Mouse (Mus musculus) ovary, postnatal 10 days (tissue): ENCODE results near the gene Ago3.

Experiments
- DNase-seq: peaks from one replicate; pipeline ENCODE4 v3.0.0; 2022; ENCODE audit warnings: low spot score

Gene Ago3

DNA sequence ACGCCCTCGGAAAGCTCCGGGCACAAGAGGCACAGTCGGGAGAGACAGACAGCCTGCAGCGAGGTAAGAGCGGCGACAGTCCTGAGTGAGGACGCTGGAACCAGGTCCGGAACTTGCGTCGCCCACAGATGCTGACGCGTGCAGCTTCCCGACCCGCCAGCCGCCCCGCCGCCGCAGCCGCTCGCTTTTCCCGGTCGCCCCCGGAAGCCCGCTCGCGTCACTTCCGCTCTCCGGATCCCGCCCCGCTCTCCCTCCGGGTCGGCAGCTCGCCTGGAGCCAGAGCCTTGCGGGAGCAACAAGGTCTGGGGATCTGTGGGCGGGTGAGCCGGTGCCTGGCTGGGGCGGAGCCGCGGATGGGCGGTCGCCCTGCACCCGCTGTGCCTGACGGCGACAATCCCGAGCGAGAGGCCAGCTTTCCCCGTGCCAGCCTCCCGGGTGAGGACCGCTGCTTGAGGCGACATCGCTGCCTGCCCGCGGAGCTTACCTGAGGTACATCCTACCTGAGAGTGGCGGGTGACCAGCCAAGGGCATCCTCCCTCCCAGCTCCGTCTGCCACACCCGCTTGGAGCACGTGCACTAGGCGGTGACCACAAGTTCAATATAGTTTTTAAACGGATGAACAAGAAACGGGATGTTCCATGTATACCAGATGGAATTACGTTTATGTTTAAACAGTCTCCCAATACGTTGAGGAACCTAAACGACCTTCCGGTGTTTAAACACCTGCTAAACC lies at the start of gene Ago3:
TSS of gene Ago3 (minus strand) at position 210 of the 733 bp plus-strand sequence.
- peak; percentile 80 for DNase-seq

DNA sequence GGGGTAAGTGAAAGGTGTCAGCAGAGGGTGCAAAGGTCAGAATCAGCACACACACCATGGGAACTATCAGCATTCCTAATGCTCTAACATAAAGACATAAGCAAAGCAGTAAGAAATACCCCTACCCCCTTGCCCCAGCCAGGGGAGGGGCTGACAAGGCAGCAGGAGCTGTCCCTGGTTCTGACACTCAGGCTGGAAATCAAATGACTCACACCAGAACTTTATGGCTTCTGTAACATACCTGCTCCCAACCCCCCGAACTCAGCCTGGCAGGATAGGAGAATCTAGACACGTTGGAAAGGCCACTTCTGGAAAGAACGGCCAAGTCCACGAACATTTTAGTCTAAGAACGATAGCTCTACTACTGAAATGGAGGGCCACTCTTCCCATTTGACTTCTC lies 43.7 kb upstream of the Ago3 start:
- DNase-seq: no peak

DNA sequence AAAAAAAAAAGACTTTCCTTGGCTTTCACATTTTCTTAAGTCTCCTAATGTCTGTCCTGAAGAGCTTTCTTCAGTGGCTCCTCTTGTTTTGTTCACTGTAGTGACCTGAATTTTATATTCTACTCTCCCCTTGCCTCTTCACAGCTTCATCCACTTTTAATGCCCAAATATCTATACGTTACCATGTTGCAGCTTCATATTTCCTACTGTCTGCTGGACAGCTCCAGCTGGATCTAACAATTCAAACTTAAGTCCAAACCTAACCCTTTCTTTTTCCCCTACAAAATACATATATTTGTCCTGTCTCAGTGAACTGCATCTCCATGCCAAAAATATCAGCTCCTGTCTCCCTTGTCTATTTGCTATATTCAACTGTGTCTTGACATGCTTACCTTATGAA lies 40.0 kb upstream of the Ago3 start:
- DNase-seq: no peak

DNA sequence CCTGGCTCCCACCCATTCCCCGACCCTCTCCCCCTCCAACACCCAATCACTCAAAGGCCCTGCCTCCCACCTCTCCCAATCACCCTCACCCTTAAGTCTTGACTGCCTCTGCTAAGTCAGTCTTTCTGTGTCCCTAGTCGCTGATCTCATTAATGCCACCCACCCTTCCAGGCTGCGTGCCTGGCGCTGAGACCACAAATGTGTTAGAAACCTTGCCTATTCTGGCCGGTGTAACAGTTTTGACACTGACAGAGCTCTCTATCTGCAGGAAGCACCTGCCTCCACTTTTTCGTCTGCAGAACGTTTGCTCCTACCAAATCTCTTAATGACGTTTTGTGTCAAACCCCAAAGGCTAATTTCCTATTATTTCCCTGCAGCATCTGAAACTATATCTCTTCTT lies 39.6 kb upstream of the Ago3 start:
- DNase-seq: no peak

DNA sequence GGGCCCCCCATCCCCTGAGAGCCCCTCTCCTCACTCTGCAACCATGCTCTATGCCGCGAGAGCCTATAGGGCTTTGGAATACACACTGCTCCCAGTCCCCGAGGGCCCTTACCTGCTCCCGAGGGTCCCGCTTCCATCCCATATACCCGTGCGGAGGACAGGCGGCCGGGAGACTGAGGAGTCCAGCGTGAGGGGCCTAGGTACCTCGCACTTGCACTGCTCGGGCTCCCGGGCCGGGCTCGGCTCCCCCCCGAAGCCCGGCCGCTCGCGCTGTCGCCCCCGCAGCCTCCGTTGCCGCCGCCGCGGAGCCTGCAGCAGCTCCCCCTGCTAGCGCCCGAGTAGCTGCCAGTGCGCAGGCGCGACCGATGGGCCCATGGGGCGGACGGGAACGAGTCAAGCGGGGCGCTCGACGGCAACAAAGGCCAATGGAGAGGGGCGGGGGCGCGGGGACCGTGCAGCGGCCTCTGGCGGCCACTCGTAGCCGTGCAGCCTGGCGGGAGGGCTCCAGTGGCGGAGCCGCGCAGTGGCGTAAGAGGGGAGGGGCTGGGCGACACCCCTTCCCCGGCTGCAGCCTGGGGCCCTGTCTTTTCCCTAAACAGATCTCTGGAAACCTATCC lies 39.0 kb upstream of the Ago3 start, which contains the start of gene Ago1:
TSS of gene Ago1 (minus strand) at position 299 of the 617 bp plus-strand sequence.
- peak; percentile 93 for DNase-seq

DNA sequence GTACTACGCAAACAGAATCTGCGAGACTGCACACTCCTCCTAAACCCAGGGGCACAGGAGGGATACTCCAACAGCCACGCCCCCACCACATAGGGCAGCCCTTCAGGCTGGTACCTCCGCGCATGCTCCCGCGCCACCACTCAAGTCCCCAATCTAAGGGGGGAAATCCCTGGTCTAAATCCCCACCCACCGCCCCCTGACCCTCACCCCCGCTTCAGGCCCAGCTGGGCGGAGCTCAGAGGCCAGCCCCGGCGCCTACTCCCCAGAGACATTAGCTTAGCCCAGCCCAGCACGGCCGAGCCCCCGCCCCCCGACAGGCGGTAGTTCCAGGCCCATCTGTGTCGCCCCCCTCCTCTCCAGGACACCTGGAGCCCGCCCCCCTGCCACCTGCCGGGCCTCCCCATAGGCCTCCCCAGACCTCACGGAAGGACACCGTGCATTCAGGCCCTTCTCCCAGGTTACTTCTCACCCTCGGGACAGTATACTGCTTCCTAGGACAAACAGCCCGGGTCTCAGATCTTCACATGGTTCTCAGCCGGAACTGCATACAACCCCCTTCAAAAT lies 38.4 kb upstream of the Ago3 start:
- peak; percentile 26 for DNase-seq

DNA sequence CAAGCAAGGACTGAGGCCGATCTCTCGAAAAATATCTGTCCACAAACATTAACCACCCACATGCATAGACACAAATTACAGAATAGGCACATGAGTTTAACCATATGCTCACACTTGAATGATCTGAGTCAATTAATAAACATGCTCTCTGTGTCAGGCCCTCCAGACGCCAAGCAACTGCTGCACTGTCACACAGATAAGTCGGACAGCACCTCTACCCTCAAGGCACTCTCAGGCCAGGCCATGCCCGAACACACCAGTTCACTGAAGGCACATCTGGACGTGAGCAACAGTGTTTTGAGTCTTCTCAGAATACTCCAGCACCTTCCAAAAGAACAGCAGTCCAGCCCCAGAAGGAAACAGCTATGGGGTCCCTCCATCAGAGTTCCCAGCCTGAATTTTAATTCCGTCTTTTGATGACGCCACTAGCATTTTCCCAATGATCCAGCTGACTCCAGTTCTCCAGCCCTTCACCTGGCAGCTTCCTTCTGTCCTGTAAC lies 36.9 kb upstream of the Ago3 start:
- DNase-seq: no peak

DNA sequence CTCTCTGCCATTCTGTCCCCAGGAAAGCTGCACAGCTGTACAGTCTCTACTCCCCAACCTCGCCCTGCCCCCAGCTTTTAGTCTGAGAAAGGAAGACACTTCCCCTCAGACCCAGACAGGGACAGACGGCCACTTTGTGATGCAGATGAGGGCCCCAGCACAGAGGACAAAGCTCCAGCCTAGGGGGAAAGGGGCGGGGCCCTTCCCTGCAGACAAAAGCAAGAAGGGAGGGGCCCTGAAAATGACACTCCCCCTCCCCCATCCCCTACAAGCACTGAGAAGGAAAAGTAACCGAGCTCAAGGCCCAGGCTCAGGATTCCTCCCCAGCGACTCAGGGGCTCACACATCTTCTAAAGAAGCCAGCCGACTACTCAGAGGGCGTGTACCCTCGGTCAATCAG lies 36.5 kb upstream of the Ago3 start:
- no peak for DNase-seq

DNA sequence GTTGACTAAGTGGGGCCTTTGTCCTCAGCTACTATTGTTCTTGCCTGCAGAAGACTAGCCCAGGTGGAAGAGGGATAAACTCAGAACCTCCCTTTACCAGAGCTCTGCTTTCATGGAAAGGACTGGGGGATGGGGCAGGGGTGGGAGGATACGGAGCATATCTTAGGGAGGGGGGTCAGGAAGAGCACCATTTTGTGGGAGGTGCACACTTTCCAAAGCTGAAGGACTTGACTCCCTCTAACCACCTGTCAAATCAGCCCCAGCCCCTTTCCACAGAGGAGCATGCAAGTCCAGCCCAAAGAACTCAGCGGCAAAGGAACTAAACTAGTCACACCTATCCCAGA lies 35.5 kb upstream of the Ago3 start:
- DNase-seq: no peak

DNA sequence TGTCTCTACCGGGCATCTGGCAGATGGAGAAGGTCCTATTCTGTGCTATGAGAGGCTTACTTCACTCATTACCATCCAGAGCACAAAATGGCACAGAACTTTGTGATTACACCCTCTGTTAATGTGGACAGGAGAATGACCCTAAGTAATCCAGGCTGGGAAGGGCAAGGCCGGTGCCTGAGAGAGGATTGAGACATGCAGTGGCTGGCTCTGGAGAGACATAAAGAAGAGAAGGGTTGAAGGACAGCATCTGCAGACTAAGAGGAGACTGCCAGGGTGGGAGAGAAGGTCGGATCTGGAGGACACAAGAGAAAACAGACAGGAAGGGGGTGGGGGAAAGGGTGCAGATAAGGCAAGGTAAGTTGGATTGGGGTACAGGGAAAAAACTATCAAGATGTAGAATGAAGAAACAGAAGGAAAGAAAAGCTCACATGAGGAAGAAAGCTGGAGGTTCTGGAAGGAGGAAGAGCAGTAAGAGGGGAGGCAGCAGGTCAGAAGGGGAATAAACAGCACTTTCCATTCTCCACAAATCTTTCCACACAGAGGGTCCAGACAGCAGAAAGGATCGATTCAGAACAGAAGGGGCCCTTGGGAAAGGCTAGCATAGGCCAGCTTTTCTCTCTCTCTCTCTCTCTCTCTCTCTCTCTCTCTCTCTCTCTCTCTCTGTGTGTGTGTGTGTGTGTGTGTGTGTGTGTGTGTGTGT lies 35.0 kb upstream of the Ago3 start:
- DNase-seq: no peak

DNA sequence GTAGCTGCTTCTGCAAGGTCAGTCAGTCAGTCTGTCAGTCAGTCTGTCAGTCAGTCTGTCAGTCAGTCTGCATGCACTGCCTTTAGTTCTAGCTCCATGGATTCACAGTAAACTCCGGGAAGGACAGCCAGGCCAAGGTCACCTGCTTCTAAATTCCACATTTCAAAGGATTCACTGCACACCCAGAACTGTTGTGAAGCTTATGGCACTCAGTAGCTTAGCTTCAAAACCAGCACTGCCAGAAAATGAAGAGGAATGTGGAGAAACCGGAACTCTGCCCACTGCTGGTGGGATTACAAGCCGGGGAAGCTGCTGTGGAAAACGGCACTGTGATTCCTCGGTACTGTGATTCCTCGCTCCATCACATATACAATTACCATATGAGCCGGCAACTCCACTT lies 26.1 kb upstream of the Ago3 start:
- DNase-seq: no peak

DNA sequence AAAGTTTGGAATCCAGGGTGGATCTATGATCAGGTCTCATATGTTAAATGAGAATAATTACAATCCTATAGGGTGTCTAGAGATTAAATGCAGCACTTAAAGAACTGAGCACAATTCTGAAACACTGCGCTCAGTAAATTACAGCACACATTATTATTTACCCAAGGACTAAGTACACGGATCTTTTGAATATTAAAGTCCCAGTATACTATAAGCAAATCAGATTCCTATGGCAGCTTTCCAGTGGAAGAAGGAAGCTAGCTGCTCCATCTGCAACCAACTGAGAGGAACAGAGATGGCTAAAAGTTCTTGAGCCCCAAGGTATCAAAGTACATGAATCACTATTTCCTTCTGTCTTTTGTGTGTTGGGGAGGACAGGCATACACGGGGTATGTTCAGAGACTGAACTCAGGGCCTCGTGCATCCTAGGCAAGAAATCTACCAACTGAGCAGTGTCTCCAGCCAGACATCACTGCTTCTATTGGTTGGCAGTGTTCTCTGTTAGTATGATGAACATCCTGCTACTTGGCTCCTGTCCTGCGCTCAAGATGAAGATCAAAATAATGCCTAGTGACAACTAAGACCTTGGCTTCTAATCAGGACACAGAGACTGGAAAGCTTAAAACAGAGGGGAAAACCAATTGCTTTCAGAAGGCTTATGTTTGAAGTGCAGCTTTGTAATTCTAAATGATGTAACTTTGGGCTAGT lies 25.3 kb upstream of the Ago3 start:
- DNase-seq: no peak

DNA sequence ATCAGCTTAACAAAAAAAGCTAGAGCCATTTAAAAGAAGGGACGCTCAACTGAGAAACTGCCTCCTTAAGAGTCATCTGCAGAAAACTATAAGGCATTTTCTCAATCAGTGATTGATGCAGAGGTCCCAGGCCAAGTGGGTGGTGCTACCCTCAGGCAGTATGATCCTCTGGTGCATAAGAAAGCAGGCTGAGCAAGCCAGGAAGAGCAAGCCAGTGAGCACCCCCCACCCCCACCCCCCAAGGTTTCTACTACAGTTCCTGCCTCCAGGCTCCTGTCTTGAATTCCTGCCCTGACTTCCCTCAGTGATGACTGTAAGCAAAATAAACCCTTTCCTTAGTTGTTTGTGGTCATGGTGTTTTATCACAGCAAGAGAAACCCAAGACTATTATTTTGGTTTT lies 20.9 kb upstream of the Ago3 start:
- no peak for DNase-seq

DNA sequence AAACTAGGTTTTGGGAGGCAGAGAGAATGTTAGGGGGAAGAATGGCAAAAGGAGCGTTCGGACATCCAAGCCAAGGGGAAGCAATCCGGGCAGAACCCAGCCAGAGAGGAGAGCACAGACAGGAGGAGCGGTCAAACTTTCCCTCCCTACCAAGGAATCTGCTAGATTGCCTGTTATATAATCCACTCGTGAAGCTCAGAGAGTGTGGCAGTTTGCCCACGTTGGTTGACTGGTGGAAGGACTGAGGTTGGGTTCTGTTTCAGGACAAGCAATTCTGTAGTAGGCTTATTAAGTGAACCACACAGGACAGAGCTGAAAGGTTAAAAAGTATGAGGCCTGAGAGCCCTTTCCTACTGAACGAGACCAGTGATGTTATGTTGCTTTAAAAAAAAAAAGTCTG lies 17.8 kb upstream of the Ago3 start:
- DNase-seq: no peak

DNA sequence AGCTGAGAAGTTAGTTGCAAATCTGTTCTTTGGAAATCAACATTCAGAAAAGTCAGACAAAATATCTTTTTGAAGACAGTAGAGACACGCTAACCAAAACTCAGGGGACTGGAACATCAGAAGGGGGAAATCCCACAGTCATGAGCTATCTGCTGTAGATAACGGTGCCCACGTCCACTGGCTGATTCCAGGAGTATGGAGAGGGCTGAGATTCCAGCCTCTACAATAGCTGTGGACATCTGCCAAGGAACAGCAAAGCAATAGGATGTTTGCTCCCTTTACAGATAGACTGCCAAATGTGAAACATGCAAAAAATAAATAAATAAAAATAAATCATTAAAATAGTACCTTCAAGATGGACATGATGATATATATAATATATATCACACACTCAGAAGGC lies 15.2 kb upstream of the Ago3 start:
- no peak for DNase-seq

DNA sequence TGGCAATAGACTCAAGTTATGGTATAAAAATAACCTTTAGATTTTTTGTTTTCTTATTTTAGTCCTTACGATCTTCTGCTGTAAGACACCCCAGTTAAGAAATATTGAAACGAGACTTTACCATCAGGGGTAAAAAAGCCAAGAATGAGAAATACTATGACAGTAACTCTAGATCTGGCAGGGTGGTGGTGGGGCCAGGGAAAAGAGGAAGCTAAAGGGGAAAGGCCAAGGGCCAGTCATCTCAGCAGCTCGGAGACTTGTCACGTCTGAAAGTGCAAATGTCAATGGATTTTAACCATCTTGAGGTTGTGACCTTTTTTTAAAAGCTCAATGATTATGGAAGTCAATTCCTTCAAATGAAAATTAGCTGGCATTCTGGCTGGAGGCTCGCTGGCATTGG lies 8.9 kb upstream of the Ago3 start:
- no peak for DNase-seq

DNA sequence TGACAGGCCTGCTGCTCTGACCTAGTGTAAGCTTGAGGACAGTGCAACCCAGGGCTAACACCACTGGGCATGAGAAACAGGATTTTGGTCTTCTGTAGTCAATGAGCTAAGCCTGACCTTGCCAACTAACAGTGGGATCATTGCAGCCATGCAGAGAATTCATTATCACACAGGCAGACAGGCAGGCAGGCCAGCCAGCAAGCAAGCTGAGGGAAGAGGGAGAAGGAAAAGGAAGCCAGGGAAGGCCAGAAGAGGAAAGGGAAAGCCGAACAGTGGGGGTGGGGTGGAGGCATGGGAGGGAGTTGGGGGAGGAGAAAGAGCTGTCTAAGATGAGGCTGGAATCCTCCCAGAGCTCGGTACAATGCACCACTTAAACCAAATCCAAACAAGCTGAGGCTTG lies 6.9 kb upstream of the Ago3 start:
- no peak for DNase-seq

DNA sequence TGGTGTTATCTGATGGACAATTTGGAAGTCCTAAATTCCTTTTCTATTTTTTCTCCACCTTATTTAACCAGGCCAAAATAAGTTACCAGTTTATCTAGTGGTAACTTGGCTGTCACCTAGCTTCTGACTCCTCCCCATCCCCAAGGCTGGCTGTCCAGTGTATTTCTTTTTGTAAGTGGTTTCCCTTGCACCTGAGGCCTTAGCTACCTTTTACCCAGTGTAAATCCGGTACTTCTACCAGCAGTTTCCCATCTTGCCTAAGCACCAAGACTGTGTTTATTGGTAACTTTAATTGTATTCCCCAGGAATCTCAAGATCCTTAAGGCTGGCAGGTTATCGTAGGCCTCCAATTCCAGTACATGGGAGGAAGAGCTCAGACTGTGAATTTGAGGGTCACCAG lies 4.7 kb upstream of the Ago3 start:
- DNase-seq: no peak

DNA sequence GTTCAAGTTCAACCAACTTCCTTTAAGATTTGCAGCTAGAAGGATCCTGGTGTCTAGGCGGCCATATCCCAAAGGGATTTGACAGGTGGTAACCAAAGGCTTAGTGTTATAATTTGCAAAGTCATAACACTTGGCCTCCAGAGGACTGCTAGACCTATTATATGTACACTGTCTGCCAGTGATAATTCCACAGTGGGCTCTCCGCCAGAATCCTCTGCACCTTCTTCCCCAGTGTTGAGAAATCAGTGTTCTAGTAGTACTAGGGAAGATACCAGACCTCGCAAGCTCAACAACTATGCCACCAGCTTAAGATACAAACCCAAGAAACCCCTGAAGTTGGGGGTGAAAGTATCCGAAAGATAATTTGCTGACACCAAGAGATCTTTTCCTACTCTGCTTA lies 3.8 kb upstream of the Ago3 start:
- no peak for DNase-seq

DNA sequence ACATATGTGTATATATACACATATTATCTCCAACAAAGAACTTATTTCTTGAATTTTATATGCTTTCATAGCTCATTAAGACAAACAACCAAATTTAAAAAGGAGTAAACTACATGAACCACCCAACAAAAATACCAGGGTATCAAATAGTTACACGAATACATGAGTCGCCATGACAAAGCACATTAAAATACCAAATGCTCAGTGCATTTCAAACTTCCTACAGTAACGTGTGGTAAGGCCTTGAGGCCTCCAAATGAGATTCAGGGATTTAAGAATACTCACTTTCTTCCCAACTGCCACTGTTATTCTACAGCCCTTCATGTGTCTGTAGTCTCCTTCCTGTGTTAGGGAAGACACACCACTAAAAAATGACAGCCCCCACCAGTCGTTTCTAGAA lies 2.4 kb upstream of the Ago3 start:
- DNase-seq: no peak

DNA sequence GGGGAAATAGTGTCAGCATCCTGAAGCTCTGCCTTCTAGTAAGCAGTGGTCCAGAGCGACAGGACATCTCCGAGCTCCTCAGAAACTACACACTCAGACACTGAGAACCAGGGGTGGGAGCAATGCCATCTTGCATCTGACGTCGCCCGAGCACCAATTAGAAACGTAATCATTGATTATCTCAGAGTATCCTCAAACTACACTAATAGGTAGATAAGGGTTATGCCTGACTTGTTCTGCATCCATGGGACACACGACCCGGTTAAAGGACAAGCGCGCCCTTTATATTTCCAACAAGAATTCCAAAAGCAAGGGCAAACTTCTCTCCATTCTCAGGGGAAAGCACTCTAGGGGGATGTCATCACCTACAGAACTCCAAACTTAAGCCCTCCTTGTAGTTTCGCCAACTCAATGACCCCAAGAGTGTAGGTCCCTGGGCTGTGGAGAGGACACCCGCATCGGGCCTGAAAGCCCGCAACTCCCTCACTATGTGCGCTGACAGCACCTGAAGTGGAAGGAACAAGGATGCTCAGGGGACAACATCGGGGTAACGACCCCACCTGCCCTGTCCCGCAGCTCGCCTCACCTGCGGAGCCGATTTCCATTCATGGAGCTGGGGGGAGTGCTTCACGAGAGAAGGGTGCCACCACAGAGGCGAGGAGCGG lies 542 bp downstream of the Ago3 start:
- DNase-seq: no peak

DNA sequence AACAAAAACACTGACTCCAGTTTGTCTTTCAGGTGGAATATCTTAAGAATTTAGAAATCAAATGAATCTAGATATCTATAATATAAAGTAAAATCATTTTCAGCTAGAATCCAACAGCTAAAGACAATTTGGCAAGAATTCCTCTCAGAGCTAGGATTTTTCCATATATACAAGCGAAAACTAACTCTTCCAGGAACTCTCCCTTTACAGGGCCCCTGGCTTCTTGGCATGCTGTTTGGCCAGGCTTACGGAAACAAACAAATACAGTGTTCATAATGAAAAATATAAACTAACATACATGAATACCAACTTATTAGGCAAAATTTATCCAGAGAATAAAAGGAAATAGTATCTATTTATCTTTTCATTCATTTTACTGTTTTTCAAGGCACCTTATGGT lies 5.5 kb downstream of the Ago3 start:
- DNase-seq: no peak
